Mouse (Mus musculus) kidney, postnatal 10 days (tissue): Measurements from ENCODE around the gene Vwce.

ENCODE experiments used
- DNase-seq: peaks from one replicate; pipeline ENCODE4 v3.0.0; 2021; ENCODE audit warnings: mixed read lengths

Vwce gene

GRCm38 (mm10) chr19:10634106-10634871 is at the start of gene Vwce:
Gene Vwce, plus strand, starts transcription at chr19:10634213.
- DNase-seq, result peak; percentile 68

GRCm38 (mm10) chr19:10585112-10585511 is 48.9 kb upstream of the Vwce start:
- DNase-seq, result no peak

GRCm38 (mm10) chr19:10587231-10587630 is 46.8 kb upstream of the Vwce start:
- no peak for DNase-seq

GRCm38 (mm10) chr19:10589127-10589857 is 44.7 kb upstream of the Vwce start:
- DNase-seq, result no peak

GRCm38 (mm10) chr19:10590301-10590700 is 43.7 kb upstream of the Vwce start:
- DNase-seq, result no peak

- DNase-seq, result no peak
These were observed 42.2 kb upstream of the Vwce start for GRCm38 (mm10) chr19:10591659-10592377.

GRCm38 (mm10) chr19:10598188-10598587 is 35.8 kb upstream of the Vwce start:
- DNase-seq, result no peak

- no peak for DNase-seq
These were observed 34.4 kb upstream of the Vwce start for GRCm38 (mm10) chr19:10599648-10600047.

GRCm38 (mm10) chr19:10602247-10602769 is 31.7 kb upstream of the Vwce start:
- DNase-seq, result no peak

- DNase-seq, result peak; percentile 95
These were observed 31.2 kb upstream of the Vwce start for GRCm38 (mm10) chr19:10602787-10603186.

- peak; percentile 72 for DNase-seq
These were observed 30.1 kb upstream of the Vwce start for GRCm38 (mm10) chr19:10603660-10604523.

- DNase-seq, result no peak
These were observed 29.5 kb upstream of the Vwce start for GRCm38 (mm10) chr19:10604534-10604933.

- peak; percentile 100 for DNase-seq
These were observed 28.6 kb upstream of the Vwce start, which contains the start of the genes Ddb1 and Tkfc for GRCm38 (mm10) chr19:10605293-10605900. Gene Ddb1, plus strand, starts transcription at chr19:10605327. Gene Tkfc, minus strand, starts transcription at chr19:10605654.

GRCm38 (mm10) chr19:10605901-10606622 is 28.0 kb upstream of the Vwce start:
- peak; percentile 33 for DNase-seq

- DNase-seq, result no peak
These were observed 25.3 kb upstream of the Vwce start for GRCm38 (mm10) chr19:10608573-10609240.

GRCm38 (mm10) chr19:10634872-10635318 is 882 bp downstream of the Vwce start:
- peak; percentile 76 for DNase-seq

- DNase-seq, result no peak
These were observed 3.8 kb downstream of the Vwce start for GRCm38 (mm10) chr19:10637840-10638239.

- DNase-seq, result no peak
These were observed 6.1 kb downstream of the Vwce start for GRCm38 (mm10) chr19:10640080-10640479.

GRCm38 (mm10) chr19:10640589-10641378 is 6.8 kb downstream of the Vwce start:
- no peak for DNase-seq
